Mouse (Mus musculus) CD8-positive naive resting alpha-beta T cell, adult 57 days (primary cell): ENCODE measurements around the gene Tardbp. TPM values are rescaled to one million over a fixed set of nuclear protein-coding genes. Genes with fewer than 3 reads are reported as not detected.

Source experiments
- total RNA-seq: library from RNA; stranded (reverse); gene quantifications from one replicate; pipeline ENCODE4 v1.2.4, GENCODE M21; 2023

Gene Tardbp
- 312 TPM for total RNA-seq

GRCm38 (mm10) chr4:148626623-148627185 is at the start of gene Tardbp:
Gene Tardbp (minus strand): TSS chr4:148627019.

GRCm38 (mm10) chr4:148643291-148644156 is 16.7 kb upstream of the Tardbp start, which contains the start of gene Gm572:
Gene Gm572 (plus strand): TSS chr4:148643317.

GRCm38 (mm10) chr4:148602357-148603120 is 24.3 kb downstream of the Tardbp start, which contains the start of gene Masp2:
Gene Masp2 (plus strand): TSS chr4:148602554.

GRCm38 (mm10) chr4:148591171-148591630 is 35.6 kb downstream of the Tardbp start, which contains the start of gene Srm:
Gene Srm (plus strand): TSS chr4:148591503.

Other genes with a start within 250 kb of the Tardbp start
- gene Ubiad1, start 182.2 kb downstream of the Tardbp start, total RNA-seq, result 7.8 TPM
- 41.3 TPM for gene Mtor, start 178.4 kb downstream of the Tardbp start, total RNA-seq
- gene Angptl7, start 126.6 kb downstream of the Tardbp start, total RNA-seq, result not detected
- gene Exosc10, start 68.6 kb downstream of the Tardbp start, total RNA-seq, result 103 TPM
- 38.1 TPM for gene Srm, start 35.5 kb downstream of the Tardbp start, total RNA-seq
- gene Masp2, start 24.5 kb downstream of the Tardbp start, total RNA-seq, result 1.7 TPM
- gene Gm572, start 16.3 kb upstream of the Tardbp start, total RNA-seq, result not detected
- gene Casz1, start 177.4 kb upstream of the Tardbp start, total RNA-seq, result 9.8 TPM